Mouse (Mus musculus) liver, embryonic 14.5 days (tissue): ENCODE measurements around the gene 1600012H06Rik. TPM values are rescaled to one million over a fixed set of nuclear protein-coding genes. Genes with fewer than 3 reads are reported as not detected.
"Not testable (repeated sequence)": the region's sequence is repeated elsewhere in the genome, so short reads cannot be mapped to it uniquely, and the experiment has no call there.

ENCODE experiments used
- ATAC-seq: fragments of 200-750 bp; cut with Nextera tagmentation; 2 replicates; pipeline ENCODE4 v1.8.0; 2017; ENCODE audit warnings: moderate number of reproducible peaks, mild to moderate bottlenecking, moderate library complexity; ENCODE audit not compliant: insufficient read depth
- DNase-seq, 3 experiments: peaks; one replicate each; pipeline ENCODE4 v3.0.0-alpha.2; 2012 to 2013; ENCODE audit warnings: low read depth in 3 of 3, low spot score in 3 of 3
- H3K27ac ChIP-seq: fragments of 300-500 bp; sonication (generic); 2 replicates; pipeline ENCODE4 v1.5.1; 2014; ENCODE audit warnings: moderate library complexity, mild to moderate bottlenecking, control low read depth, inconsistent platforms
- H3K27me3 ChIP-seq: fragments of 300-500 bp; sonication (generic); 2 replicates; pipeline ENCODE4 v1.6.1; 2014; ENCODE audit warnings: mild to moderate bottlenecking, low read length, moderate library complexity; ENCODE audit not compliant: control insufficient read depth, insufficient read depth
- H3K36me3 ChIP-seq: fragments of 300-500 bp; sonication (generic); replicated peaks from 2 replicates; pipeline ENCODE4 v1.6.1; 2014; ENCODE audit warnings: low read depth; ENCODE audit not compliant: control insufficient read depth, insufficient read depth
- H3K4me1 ChIP-seq, 2 experiments: fragments of 200-500 bp in 1 of 2; fragments of 300-500 bp in 1 of 2; sonication (generic) in 1 of 2; replicated peaks; 2 replicates each; pipeline ENCODE4 v1.6.1; 2012 to 2014; ENCODE audit warnings: antibody characterized with exemption in 1 of 2, inconsistent platforms in 1 of 2, low read length in 1 of 2; ENCODE audit not compliant: control insufficient read depth in 2 of 2, insufficient read depth in 2 of 2
- H3K4me2 ChIP-seq: fragments of 300-500 bp; sonication (generic); 2 replicates; pipeline ENCODE4 v1.6.1; 2014; ENCODE audit warnings: low read depth, mild to moderate bottlenecking, control low read depth, moderate library complexity
- H3K4me3 ChIP-seq, 2 experiments: fragments of 200-500 bp in 1 of 2; fragments of 300-500 bp in 1 of 2; sonication (generic) in 1 of 2; 2 replicates each; pipeline ENCODE4 v1.5.1; 2012 to 2014; ENCODE audit warnings: low read depth in 2 of 2, low read length in 2 of 2, mild to moderate bottlenecking in 2 of 2, control low read depth in 1 of 2, inconsistent platforms in 1 of 2, moderate library complexity in 1 of 2; ENCODE audit not compliant: insufficient read depth in 1 of 2
- H3K9ac ChIP-seq: fragments of 300-500 bp; sonication (generic); replicated peaks from 2 replicates; pipeline ENCODE4 v1.6.1; 2014; ENCODE audit warnings: mild to moderate bottlenecking, control low read depth, moderate library complexity
- H3K9me3 ChIP-seq: fragments of 300-500 bp; sonication (generic); 2 replicates; pipeline ENCODE4 v1.6.1; 2016; ENCODE audit warnings: low read length, mixed read lengths; ENCODE audit not compliant: control insufficient read depth
- CTCF ChIP-seq: IDR thresholded peaks from 2 replicates; pipeline ENCODE4 v1.5.1; 2016; ENCODE audit warnings: antibody characterized with exemption, low read depth, control low read depth
- EP300 ChIP-seq: IDR thresholded peaks from 2 replicates; pipeline ENCODE4 v1.6.1; 2016; ENCODE audit warnings: antibody characterized with exemption, low read depth
- WGBS: fragments of 180-500 bp; shearing (Covaris S2); extraction: QIAGEN DNeasy Blood & Tissue Kit; methylation state at CpG from one replicate; pipeline ENCODE4 v1.1.7; 2014; ENCODE audit not compliant: insufficient replicate concordance; 5-methylcytosine and 5-hydroxymethylcytosine counted together
- polyA plus RNA-seq, 2 experiments: library from polyadenylated mRNA; depleted of rRNA in 1 of 2; stranded (reverse) in 1 of 2; unstranded in 1 of 2; fragments of >200 nt; fragmentation: Nextera tagmentation in 1 of 2; extraction: Ambion mirVana in 1 of 2; gene quantifications; 2 replicates each; pipeline versions ENCODE4 v1.2.1 to v1.2.3; 2012 to 2014

Gene 1600012H06Rik
- polyA plus RNA-seq (2012; rRNA removed) (4.2 and 6.4 TPM in 2 replicates), polyA plus RNA-seq (2014; fragmentation: Nextera tagmentation; extraction: Ambion mirVana) (11.2 and 11.6 TPM in 2 replicates)

- H3K27ac ChIP-seq: peak within 1 kb of the TSS; percentile 50
- peaks cover 23% of the 10 kb centered on the region for H3K36me3 ChIP-seq
- peak within 1 kb of the TSS; percentile 82 to 88 for H3K4me3 ChIP-seq
- peak; percentile 11; the same call in 1 of the 2 replicates for TF ChIP-seq CTCF
- TF ChIP-seq EP300: peak; percentile 84
- peak; percentile 97 for ATAC-seq
- WGBS: under 1% methylated on average over 54 of the region's 54 CpGs
- peak within 1 kb of the TSS; percentile 71 for H3K4me2 ChIP-seq
- peak; percentile 98 for DNase-seq
- H3K9ac ChIP-seq: peak within 1 kb of the TSS; percentile 78
- no peaks in the 10 kb centered on the region for H3K9me3 ChIP-seq
- no peaks in the 10 kb centered on the region for H3K27me3 ChIP-seq
- peaks cover 7 to 9% of the 10 kb centered on the region in 2 experiments; a peak in 3 of 4 replicates for H3K4me1 ChIP-seq
Observed at GRCm38 (mm10) chr17:14943009-14943728, at the start of gene 1600012H06Rik, which contains the start of gene Wdr27. 1600012H06Rik (plus strand) TSS chr17:14943184. Wdr27 (minus strand) TSS chr17:14943158.

- H3K9me3 ChIP-seq, H3K4me3 ChIP-seq, H3K27ac ChIP-seq, H3K27me3 ChIP-seq, H3K4me2 ChIP-seq, ATAC-seq, DNase-seq, H3K9ac ChIP-seq, H3K36me3 ChIP-seq, H3K4me1 ChIP-seq: not testable (repeated sequence)
Observed at GRCm38 (mm10) chr17:14895058-14895457, 47.9 kb upstream of the 1600012H06Rik start.

- no peak overlapping the region for H3K27ac ChIP-seq
- H3K9me3 ChIP-seq: no peaks in the 10 kb centered on the region
- H3K27me3 ChIP-seq: no peaks in the 10 kb centered on the region
- DNase-seq (no peak), ATAC-seq (no peak)
- no peak overlapping the region for H3K4me3 ChIP-seq
- no peak overlapping the region for H3K9ac ChIP-seq
- no peak overlapping the region for H3K4me2 ChIP-seq
- 50% methylated on average over 1 of the region's 1 CpGs for WGBS
- TF ChIP-seq EP300 (no peak), CTCF (no peak)
- H3K36me3 ChIP-seq: no peaks in the 10 kb centered on the region
- H3K4me1 ChIP-seq: no peaks in the 10 kb centered on the region
Observed at GRCm38 (mm10) chr17:14898972-14899371, 44.0 kb upstream of the 1600012H06Rik start.

GRCm38 (mm10) chr17:14903212-14903611 is 39.8 kb upstream of the 1600012H06Rik start:
- 67% methylated on average over 3 of the region's 3 CpGs for WGBS
- Histone ChIP-seq H3K4me3 (no peak overlapping the region), H3K36me3 (no peaks in the 10 kb centered on the region), H3K27ac (no peak overlapping the region), H3K4me2 (no peak overlapping the region), H3K27me3 (no peaks in the 10 kb centered on the region), H3K9ac (no peak overlapping the region), H3K4me1 (no peaks in the 10 kb centered on the region), H3K9me3 (no peaks in the 10 kb centered on the region)
- ATAC-seq: no peak
- no peak for DNase-seq
- TF ChIP-seq CTCF: no peak
- no peak for TF ChIP-seq EP300

GRCm38 (mm10) chr17:14904206-14904605 is 38.8 kb upstream of the 1600012H06Rik start:
- Histone ChIP-seq H3K27ac (no peak overlapping the region), H3K9ac (no peak overlapping the region), H3K36me3 (no peaks in the 10 kb centered on the region), H3K9me3 (no peaks in the 10 kb centered on the region), H3K4me3 (no peak overlapping the region), H3K4me2 (no peak overlapping the region), H3K4me1 (no peaks in the 10 kb centered on the region), H3K27me3 (no peaks in the 10 kb centered on the region)
- no peak for TF ChIP-seq CTCF
- no peak for ATAC-seq
- no peak for DNase-seq
- WGBS: 66% methylated on average over 6 of the region's 6 CpGs
